Mouse (Mus musculus): ENCODE data around the gene Gnb3.

DNA sequence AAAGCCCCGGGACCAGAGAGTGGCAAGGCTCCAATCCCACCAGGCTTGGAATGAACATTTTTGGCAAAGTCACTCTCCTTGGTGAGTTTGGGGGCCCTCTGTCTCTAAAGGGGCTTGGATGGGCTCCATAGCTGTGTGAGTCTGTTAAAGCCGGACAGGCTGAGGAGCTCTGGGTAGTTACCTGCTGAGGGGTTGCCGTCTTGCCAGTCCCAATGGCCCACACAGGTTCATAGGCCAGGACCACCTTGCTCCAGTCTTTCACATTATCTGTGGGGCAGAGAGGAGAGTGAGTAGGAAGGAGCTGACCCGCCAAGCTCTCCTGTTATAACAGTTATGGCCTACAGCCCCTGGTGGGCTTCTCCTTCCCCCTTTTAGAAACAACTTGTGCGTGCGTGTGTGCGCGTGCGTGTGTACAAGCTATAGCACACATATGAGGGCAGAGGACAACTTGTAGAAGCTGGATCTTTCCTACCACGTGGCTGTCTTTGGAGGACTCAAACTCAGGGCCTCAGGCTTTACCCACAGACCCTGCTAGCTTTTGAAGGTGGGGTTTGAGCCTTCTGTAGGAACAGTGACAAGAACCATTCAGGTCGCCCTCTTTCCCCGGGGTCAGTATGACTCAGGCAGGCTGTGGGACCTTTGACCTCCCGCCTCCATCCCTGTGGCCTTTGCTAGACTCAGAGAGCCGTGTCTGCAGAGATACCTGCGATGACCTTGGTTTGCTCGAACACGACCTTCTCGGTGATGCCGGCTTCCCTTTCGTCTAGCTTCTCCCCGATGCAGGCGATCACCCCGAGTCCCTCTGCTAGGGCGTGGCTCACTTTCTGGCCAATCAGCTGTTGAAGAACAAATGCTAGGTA lies 28.1 kb downstream of the Gnb3 start:
- TF ChIP-seq CTCF (IDR thresholded peaks at IDR 0.05; ENCODE audit: control insufficient read depth, insufficient read depth, low read length) (no peak), POLR2A (IDR thresholded peaks at IDR 0.05; ENCODE audit: borderline replicate concordance, control insufficient read depth, low read depth, low read length) (no peak)

Measured in bone marrow, adult 2 months (tissue).